Mouse (Mus musculus) liver, adult 2 months (tissue): ENCODE data around the gene Tedc2.

Source experiments
- CTCF ChIP-seq: fragments of 200-500 bp; IDR thresholded peaks from 2 replicates; pipeline ENCODE4 v1.5.1; 2011; ENCODE audit warnings: low read depth, low read length, control low read depth
- POLR2A ChIP-seq: fragments of 200-500 bp; IDR thresholded peaks from 2 replicates; pipeline ENCODE4 v1.6.1; 2011; ENCODE audit warnings: low read length, control low read depth; ENCODE audit not compliant: insufficient read depth; ENCODE audit errors: extremely low read depth

DNA sequence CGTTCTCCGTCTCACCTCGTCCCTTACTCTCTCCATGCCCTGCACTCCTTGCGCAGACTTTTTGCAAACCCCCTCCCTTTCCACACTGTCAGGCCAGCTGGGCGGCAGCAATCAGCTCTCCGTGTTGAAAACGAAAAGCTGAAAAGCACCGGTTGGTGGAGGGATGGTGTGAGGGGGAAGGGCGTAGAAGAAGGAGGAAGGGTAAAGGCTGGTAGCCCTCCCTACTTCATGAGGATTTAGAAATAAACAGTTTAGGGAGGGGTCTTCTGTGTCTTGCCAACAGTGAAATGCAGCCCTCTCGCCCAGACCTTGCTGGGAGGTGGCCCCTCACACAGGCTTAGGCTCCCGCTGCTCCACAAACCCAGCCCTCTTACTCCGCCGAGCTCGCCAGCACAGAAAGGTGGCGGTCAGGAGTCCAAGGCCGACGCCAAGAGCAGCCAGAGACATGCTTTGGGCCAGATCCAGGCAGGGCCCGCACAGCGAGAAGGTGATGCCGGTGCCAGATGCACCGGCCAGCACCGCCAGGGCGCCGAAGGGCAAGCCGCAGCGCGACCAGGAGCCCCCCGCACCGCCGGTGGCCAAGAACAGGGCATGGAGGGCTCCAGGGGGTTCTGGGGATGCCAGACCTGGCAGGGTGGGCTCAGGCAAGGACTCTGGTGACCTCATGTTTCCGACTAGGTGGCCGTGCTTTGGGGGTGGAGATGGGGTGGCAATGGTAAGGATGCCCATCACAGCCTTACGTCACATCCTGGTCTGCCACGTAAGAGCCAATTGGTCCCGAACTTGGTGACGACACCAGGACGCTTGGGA is 8.8 kb downstream of the Tedc2 start:
- peak; percentile 49; the same call in 1 of the 2 replicates for TF ChIP-seq POLR2A
- TF ChIP-seq CTCF: no peak
